Mouse (Mus musculus) liver, adult 2 months (tissue): ENCODE data around the gene Adam19.

ENCODE experiments used
- CTCF ChIP-seq: fragments of 200-500 bp; IDR thresholded peaks from 2 replicates; pipeline ENCODE4 v1.5.1; 2011; ENCODE audit warnings: low read depth, low read length, control low read depth
- POLR2A ChIP-seq: fragments of 200-500 bp; IDR thresholded peaks from 2 replicates; pipeline ENCODE4 v1.6.1; 2011; ENCODE audit warnings: low read length, control low read depth; ENCODE audit not compliant: insufficient read depth; ENCODE audit errors: extremely low read depth

DNA sequence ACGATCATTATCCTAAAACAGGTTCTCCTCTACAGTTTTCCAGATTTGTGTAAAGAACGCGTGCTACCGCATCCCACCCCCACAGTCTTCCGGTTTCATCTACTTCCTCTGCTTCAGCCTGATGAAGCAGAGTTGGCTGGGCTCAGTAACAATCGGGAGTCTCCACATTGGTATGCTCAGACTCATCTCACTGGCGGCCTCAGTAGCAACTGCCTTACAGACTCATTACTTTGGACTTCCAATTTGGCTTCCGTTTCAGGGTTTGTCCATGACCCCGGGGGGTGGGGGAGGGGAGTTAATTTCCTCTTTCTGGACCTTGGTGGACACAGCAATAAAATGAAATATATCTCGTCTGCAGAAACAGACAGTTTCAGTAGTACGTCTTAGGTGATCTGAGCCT, 16.5 kb upstream of the Adam19 start:
- TF ChIP-seq POLR2A (no peak), CTCF (no peak)
